Mouse (Mus musculus): ENCODE results near the gene Lamtor1.

- TF ChIP-seq POLR2A (IDR thresholded peaks at IDR 0.05; ENCODE audit: borderline replicate concordance, extremely low read depth, low read depth, low read length) (no peak), CTCF (IDR thresholded peaks at IDR 0.05; ENCODE audit: insufficient read depth, low read length) (no peak)
These were observed 34.1 kb downstream of the Lamtor1 start for GRCm38 (mm10) chr7:101939758-101940157.
